Mouse (Mus musculus) heart, embryonic 10.5 days (tissue): Measurements from ENCODE around the gene Rapgef2. TPM values are rescaled to one million over a fixed set of nuclear protein-coding genes. Genes with fewer than 3 reads are reported as not detected.

Experiments
- DNase-seq: peaks from one replicate; pipeline ENCODE4 v3.0.0-alpha.2; 2017; ENCODE audit warnings: low spot score
- H3K27ac ChIP-seq: fragments of 300-500 bp; sonication (generic); 2 replicates; pipeline ENCODE4 v1.5.1; 2016; ENCODE audit warnings: mild to moderate bottlenecking
- H3K27me3 ChIP-seq: fragments of 300-500 bp; sonication (generic); 2 replicates; pipeline ENCODE4 v1.6.1; 2016; ENCODE audit warnings: mild to moderate bottlenecking; ENCODE audit not compliant: poor library complexity, insufficient read depth, severe bottlenecking
- H3K36me3 ChIP-seq: fragments of 300-500 bp; sonication (generic); 2 replicates; pipeline ENCODE4 v1.6.1; 2016; ENCODE audit warnings: mild to moderate bottlenecking, moderate library complexity
- H3K4me1 ChIP-seq: fragments of 300-500 bp; sonication (generic); 2 replicates; pipeline ENCODE4 v1.6.1; 2016; ENCODE audit warnings: mild to moderate bottlenecking
- H3K4me3 ChIP-seq: fragments of 300-500 bp; sonication (generic); 2 replicates; pipeline ENCODE4 v1.5.1; 2016; ENCODE audit warnings: mild to moderate bottlenecking, moderate library complexity
- H3K9me3 ChIP-seq: fragments of 300-500 bp; sonication (generic); 2 replicates; pipeline ENCODE4 v1.6.1; 2016; ENCODE audit warnings: mild to moderate bottlenecking, moderate library complexity
- WGBS: fragments of 180-500 bp; shearing (Covaris S2); methylation state at CpG from one replicate; pipeline ENCODE4 v1.1.7; 2016; 5-methylcytosine and 5-hydroxymethylcytosine counted together
- polyA plus RNA-seq: library from polyadenylated mRNA; unstranded; fragments of >200 nt; fragmentation: Nextera tagmentation; extraction: Ambion mirVana; gene quantifications from 2 replicates; pipeline ENCODE4 v1.2.1, GENCODE M21; 2016

Rapgef2 gene
- polyA plus RNA-seq, 1 experiment from 2014 or later: 4.4 TPM

- 93% methylated on average over 6 of the region's 6 CpGs for WGBS
- peaks cover 16% of the 10 kb centered on the region for H3K36me3 ChIP-seq
- no peak overlapping the region for H3K4me3 ChIP-seq
- H3K9me3 ChIP-seq: no peaks in the 10 kb centered on the region
- H3K27ac ChIP-seq: no peak overlapping the region
- no peak for DNase-seq
- no peaks in the 10 kb centered on the region for H3K27me3 ChIP-seq
- no peaks in the 10 kb centered on the region for H3K4me1 ChIP-seq
Observed at GRCm38 (mm10) chr3:79110153-79110552, 176.2 kb downstream of the Rapgef2 start.

- no peak for DNase-seq
- Histone ChIP-seq H3K27me3 (no peaks in the 10 kb centered on the region), H3K27ac (no peak overlapping the region), H3K4me1 (no peaks in the 10 kb centered on the region), H3K4me3 (no peak overlapping the region), H3K9me3 (no peaks in the 10 kb centered on the region), H3K36me3 (peaks cover 21% of the 10 kb centered on the region)
- WGBS: 92% methylated on average over 6 of the region's 6 CpGs
Observed at GRCm38 (mm10) chr3:79108246-79108645, 178.1 kb downstream of the Rapgef2 start.

DNA sequence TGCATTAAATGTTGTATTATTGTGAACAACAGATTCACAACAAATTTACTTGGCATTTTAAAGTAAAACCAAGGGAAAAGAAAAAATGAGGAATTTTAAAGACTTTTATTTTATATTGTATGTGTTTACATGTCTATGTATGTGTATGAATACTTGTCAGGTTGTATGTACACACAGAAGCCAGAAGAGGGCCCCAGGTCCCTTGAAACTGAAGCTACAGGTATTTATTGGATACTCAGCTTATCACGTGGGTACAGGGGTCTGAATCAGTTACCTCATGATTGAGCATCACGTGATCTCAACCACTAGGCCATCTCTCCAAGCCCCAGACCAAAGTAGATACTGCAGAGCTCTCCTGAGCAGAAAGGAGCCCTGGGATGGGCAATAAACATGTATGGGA, 180.0 kb downstream of the Rapgef2 start:
- 82% methylated on average over 2 of the region's 2 CpGs for WGBS
- Histone ChIP-seq H3K4me3 (no peak overlapping the region), H3K27me3 (no peaks in the 10 kb centered on the region), H3K4me1 (peaks cover 18% of the 10 kb centered on the region), H3K27ac (no peak overlapping the region), H3K9me3 (no peaks in the 10 kb centered on the region), H3K36me3 (peaks cover 13% of the 10 kb centered on the region)
- DNase-seq: no peak

DNA sequence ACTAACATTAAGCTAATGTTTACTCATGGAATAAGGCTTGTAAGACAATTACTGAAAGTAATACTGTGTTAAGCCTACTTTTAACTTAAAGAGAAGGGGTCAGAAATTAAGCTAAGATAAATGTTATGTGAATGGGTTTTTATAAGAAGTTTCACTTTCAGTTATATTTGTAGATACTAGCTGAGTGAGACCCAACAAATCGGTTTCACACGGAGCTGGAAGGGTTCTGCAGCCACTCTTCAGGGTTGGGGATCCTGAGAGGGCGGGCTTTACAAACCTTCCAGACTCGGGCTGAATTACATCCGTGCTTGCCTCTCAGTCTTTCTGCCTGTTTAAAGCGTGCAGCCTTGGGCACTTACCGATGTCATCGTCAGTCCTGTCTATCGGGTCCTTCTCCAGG, 182.7 kb downstream of the Rapgef2 start:
- no peaks in the 10 kb centered on the region for H3K27me3 ChIP-seq
- peaks cover 15% of the 10 kb centered on the region for H3K36me3 ChIP-seq
- 86% methylated on average over 9 of the region's 9 CpGs for WGBS
- H3K27ac ChIP-seq: no peak overlapping the region
- H3K9me3 ChIP-seq: no peaks in the 10 kb centered on the region
- no peak overlapping the region for H3K4me3 ChIP-seq
- peaks cover 21% of the 10 kb centered on the region for H3K4me1 ChIP-seq
- DNase-seq: no peak

GRCm38 (mm10) chr3:79101737-79102136, 184.6 kb downstream of the Rapgef2 start:
- peaks cover 19% of the 10 kb centered on the region; the same call in 1 of the 2 replicates for H3K36me3 ChIP-seq
- no peak for DNase-seq
- 34% methylated on average over 6 of the region's 6 CpGs for WGBS
- no peaks in the 10 kb centered on the region for H3K9me3 ChIP-seq
- no peak overlapping the region; the same call in 1 of the 2 replicates for H3K4me3 ChIP-seq
- peak overlapping the region; percentile 69 for H3K27ac ChIP-seq
- H3K27me3 ChIP-seq: no peaks in the 10 kb centered on the region
- H3K4me1 ChIP-seq: peaks cover 21% of the 10 kb centered on the region

- WGBS: 83% methylated on average over 7 of the region's 7 CpGs
- no peak overlapping the region for H3K27ac ChIP-seq
- no peak for DNase-seq
Observed at GRCm38 (mm10) chr3:79100831-79101230, 185.5 kb downstream of the Rapgef2 start.

DNA sequence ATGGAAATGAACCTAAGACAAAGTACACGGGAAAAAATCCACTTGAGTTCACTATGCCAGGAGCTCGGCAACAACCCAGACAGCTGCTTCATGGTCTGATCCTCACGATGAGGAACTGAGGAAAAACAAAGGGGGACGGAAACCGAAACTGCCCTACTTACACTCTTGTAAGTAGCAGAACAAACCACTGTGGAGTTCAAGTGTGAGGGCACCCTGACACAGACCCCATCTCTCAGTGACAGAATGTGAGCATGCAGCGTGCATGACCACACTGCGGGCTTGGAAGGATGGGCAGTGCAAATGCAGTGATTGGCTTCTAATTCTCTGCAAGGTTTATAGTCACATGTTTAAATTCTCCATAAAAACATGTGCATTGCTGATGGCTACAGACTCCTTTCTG, 197.2 kb downstream of the Rapgef2 start:
- H3K27ac ChIP-seq: no peak overlapping the region
- H3K4me3 ChIP-seq: no peak overlapping the region
- no peaks in the 10 kb centered on the region for H3K9me3 ChIP-seq
- no peak for DNase-seq
- H3K4me1 ChIP-seq: no peaks in the 10 kb centered on the region
- H3K27me3 ChIP-seq: no peaks in the 10 kb centered on the region
- 84% methylated on average over 7 of the region's 7 CpGs for WGBS
- H3K36me3 ChIP-seq: peaks cover 69% of the 10 kb centered on the region

More at GRCm38 (mm10) chr3:79100831-79101230, 185.5 kb downstream of the Rapgef2 start:
- H3K4me3 ChIP-seq: no peak overlapping the region
- peaks cover 16% of the 10 kb centered on the region; the same call in 1 of the 2 replicates for H3K36me3 ChIP-seq
- H3K4me1 ChIP-seq: peaks cover 21% of the 10 kb centered on the region
- no peaks in the 10 kb centered on the region for H3K9me3 ChIP-seq
- no peaks in the 10 kb centered on the region for H3K27me3 ChIP-seq

- Histone ChIP-seq H3K36me3 (peaks cover 69% of the 10 kb centered on the region), H3K27me3 (no peaks in the 10 kb centered on the region), H3K4me1 (no peaks in the 10 kb centered on the region), H3K9me3 (no peaks in the 10 kb centered on the region), H3K4me3 (no peak overlapping the region), H3K27ac (no peak overlapping the region)
- DNase-seq: no peak
- 83% methylated on average over 5 of the region's 5 CpGs for WGBS
Observed at GRCm38 (mm10) chr3:79088461-79088860, 197.9 kb downstream of the Rapgef2 start.

DNA sequence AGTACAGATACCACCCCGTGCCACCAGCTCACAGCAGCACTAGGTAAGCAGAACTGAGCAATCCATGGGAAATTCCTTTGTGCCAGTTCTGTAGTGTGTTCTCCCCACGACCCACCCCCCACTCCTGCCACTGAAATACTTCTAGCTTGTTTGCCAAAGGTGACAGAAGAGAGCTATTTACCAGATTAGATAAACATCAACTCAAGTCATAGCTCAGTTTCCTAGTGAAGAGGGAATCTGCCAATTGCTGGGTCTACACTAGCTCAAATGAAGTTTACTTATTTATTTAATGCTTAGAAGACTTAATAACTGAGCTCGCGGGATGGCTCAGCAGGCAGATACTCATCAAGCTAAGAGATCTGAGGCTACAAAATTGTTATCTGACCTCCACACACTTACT, 200.0 kb downstream of the Rapgef2 start:
- peaks cover 68% of the 10 kb centered on the region for H3K36me3 ChIP-seq
- WGBS: 80% methylated on average over 4 of the region's 4 CpGs
- DNase-seq: no peak
- no peaks in the 10 kb centered on the region for H3K4me1 ChIP-seq
- H3K4me3 ChIP-seq: no peak overlapping the region
- no peaks in the 10 kb centered on the region for H3K9me3 ChIP-seq
- no peak overlapping the region for H3K27ac ChIP-seq
- H3K27me3 ChIP-seq: no peaks in the 10 kb centered on the region

GRCm38 (mm10) chr3:79083881-79084280, 202.4 kb downstream of the Rapgef2 start:
- Histone ChIP-seq H3K27me3 (no peaks in the 10 kb centered on the region), H3K9me3 (no peaks in the 10 kb centered on the region), H3K4me3 (no peak overlapping the region), H3K36me3 (peaks cover 75% of the 10 kb centered on the region), H3K27ac (no peak overlapping the region), H3K4me1 (no peaks in the 10 kb centered on the region)
- no peak for DNase-seq
- 87% methylated on average over 3 of the region's 3 CpGs for WGBS

- Histone ChIP-seq H3K27ac (no peak overlapping the region), H3K9me3 (no peaks in the 10 kb centered on the region), H3K4me3 (no peak overlapping the region), H3K4me1 (no peaks in the 10 kb centered on the region), H3K36me3 (peaks cover 79% of the 10 kb centered on the region), H3K27me3 (no peaks in the 10 kb centered on the region)
- no peak for DNase-seq
- 89% methylated on average over 10 of the region's 10 CpGs for WGBS
Observed at GRCm38 (mm10) chr3:79083030-79083429, 203.3 kb downstream of the Rapgef2 start.

GRCm38 (mm10) chr3:79079076-79079475, 207.2 kb downstream of the Rapgef2 start:
- Histone ChIP-seq H3K4me1 (no peaks in the 10 kb centered on the region), H3K9me3 (no peaks in the 10 kb centered on the region), H3K36me3 (peaks cover 57% of the 10 kb centered on the region), H3K27me3 (no peaks in the 10 kb centered on the region), H3K27ac (no peak overlapping the region), H3K4me3 (no peak overlapping the region)
- WGBS: 92% methylated on average over 3 of the region's 3 CpGs
- no peak for DNase-seq

GRCm38 (mm10) chr3:79074970-79075369, 211.3 kb downstream of the Rapgef2 start:
- no peak for DNase-seq
- Histone ChIP-seq H3K36me3 (peaks cover 34% of the 10 kb centered on the region), H3K27me3 (no peaks in the 10 kb centered on the region), H3K4me1 (peaks cover 8% of the 10 kb centered on the region), H3K4me3 (no peak overlapping the region), H3K9me3 (no peaks in the 10 kb centered on the region), H3K27ac (no peak overlapping the region)
- 87% methylated on average over 3 of the region's 3 CpGs for WGBS

DNA sequence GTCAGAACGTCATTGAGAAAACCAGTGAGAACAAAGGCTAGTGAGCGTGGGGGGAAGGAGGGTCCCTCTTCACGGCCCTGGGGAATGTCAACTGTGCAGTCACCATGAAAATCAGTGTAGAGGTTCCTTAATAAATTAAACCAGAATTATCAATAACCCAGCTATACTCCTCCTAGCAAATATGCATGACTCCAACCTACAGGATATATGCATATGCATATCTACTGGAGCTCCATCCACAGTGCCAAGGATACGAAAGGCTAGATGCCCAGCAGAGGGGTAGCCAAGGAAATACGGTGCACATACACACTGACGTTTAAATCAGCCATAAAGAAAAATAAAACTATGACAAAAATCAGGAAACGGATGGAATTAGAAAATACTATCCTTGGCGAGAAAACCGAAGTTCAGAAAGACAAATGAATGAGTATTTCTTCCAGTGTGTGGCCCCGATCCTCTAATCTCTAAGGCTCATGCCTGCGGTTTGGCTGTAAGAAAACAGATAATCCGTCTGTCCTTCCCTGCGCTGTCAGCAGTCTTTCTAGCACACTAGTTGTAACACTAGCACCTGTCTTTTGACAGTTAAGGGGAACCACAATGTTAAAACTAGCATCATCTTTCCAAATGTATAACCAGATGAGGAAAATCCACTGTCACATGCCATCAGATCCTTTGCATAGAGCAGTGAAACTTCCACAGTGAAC, 212.6 kb downstream of the Rapgef2 start:
- Histone ChIP-seq H3K27ac (no peak overlapping the region), H3K9me3 (no peaks in the 10 kb centered on the region), H3K36me3 (peaks cover 37% of the 10 kb centered on the region), H3K4me3 (no peak overlapping the region), H3K27me3 (no peaks in the 10 kb centered on the region), H3K4me1 (peaks cover 8% of the 10 kb centered on the region)
- DNase-seq: no peak
- 82% methylated on average over 13 of the region's 13 CpGs for WGBS
